Mouse (Mus musculus) E14TG2a.4 (cell line): ENCODE data around the gene Pygo1.

Source experiments
- CTCF ChIP-seq: conservative IDR thresholded peaks from 2 replicates; pipeline ENCODE4 v1.5.1; 2014; ENCODE audit warnings: low read length
- POU5F1 ChIP-seq: IDR thresholded peaks from 2 replicates; pipeline ENCODE4 v1.6.1; 2014; ENCODE audit warnings: low read length, borderline replicate concordance

- TF ChIP-seq CTCF: peak; percentile 22; the same call in 1 of the 2 replicates
- TF ChIP-seq POU5F1: no peak
Measured at GRCm38 (mm10) chr9:72911381-72911780, 14.1 kb upstream of the Pygo1 start.
